Mouse (Mus musculus): Measurements from ENCODE around the gene Trim10. TPM values are rescaled to one million over a fixed set of nuclear protein-coding genes. Genes with fewer than 3 reads are reported as not detected.
A peak's percentile ranks its signal among the peaks of the same experiment; 100 is the strongest.
"Not testable (repeated sequence)": the region's sequence is repeated elsewhere in the genome, so short reads cannot be mapped to it uniquely, and the experiment has no call there.

Trim10 gene
- polyA plus RNA-seq (2015; fragmentation: Nextera tagmentation; extraction: Ambion mirVana) = 1.2 and 1.8 TPM in 2 replicates

DNA sequence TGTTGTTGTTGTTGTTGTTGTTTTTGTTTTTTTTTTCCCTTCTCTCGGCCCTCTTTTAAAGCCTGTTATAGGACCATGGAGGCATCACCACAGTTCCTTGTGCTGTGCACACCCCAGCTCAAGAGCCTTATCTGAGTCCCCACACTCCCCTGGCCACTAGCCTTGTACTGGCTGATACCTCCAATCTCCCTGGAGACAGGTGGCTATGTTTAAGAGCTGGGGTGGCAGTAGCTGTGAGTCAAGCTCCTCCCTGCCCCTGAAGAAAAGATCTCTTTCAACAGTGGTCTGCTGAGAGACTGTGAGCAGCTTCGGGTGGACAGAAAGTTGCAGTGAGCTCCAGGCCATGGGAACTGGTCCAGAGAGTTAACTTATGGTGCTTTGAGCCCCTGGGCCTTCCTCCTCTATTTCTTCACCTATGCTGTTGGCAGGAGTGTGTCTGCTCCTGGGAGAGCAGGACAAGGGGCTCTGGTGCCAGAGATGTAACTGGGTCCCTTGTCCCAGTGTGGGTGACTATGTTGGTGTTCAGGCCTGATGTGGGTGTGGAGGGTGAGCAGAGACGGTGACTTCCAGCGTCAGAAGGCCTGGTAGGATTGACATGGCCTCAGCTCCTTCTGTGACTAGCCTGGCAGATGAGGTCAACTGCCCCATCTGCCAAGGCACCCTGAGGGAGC lies at the start of gene Trim10:
Gene Trim10 (plus strand): TSS at position 291 of the 671 bp plus-strand sequence.
- no peak within 1 kb of the TSS for H3K4me2 ChIP-seq (replicated peaks)
- ATAC-seq (replicated peaks) = no peak
- 85% methylated on average over 4 of the region's 4 CpGs for WGBS

DNA sequence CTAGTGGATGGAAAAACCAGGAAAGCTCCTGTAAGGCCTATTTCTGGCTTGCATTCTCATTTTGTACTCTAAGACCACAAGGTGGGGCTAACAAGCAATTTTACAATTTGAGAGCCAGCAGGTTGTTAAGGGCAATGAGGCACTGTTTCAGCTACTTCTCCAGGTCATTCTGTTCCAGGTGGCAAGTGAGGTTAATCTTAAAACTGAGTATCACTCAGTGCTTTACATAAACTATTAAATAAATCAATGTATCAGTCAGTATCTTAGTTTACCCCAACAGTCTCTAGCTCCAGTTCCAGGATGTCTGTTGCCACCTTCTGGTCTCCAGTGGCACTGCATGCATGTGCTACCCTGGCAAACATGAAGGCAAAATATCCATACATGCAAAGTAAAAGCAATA lies 45.4 kb upstream of the Trim10 start:
- no peaks in the 10 kb centered on the region for H3K36me3 ChIP-seq
- H3K4me1 ChIP-seq = no peaks in the 10 kb centered on the region
- H3K4me3 ChIP-seq = no peak overlapping the region
- H3K9me3 ChIP-seq = no peaks in the 10 kb centered on the region
- H3K4me2 ChIP-seq (replicated peaks) = no peak overlapping the region
- no peak overlapping the region for H3K9ac ChIP-seq (replicated peaks)
- ATAC-seq (replicated peaks) = no peak
- H3K27me3 ChIP-seq = no peaks in the 10 kb centered on the region
- H3K27ac ChIP-seq (replicated peaks) = no peak overlapping the region

More for the DNA sequence above, at the start of gene Trim10:
- Histone ChIP-seq H3K36me3 (no peaks in the 10 kb centered on the region), H3K27ac (replicated peaks) (no peak within 1 kb of the TSS), H3K4me3 (no peak within 1 kb of the TSS), H3K9me3 (no peaks in the 10 kb centered on the region), H3K27me3 (0 out of 2 replicates have a peak, but pooled peaks cover 7% of the 10 kb centered on the region), H3K9ac (replicated peaks) (no peak within 1 kb of the TSS), H3K4me1 (no peaks in the 10 kb centered on the region; the same call in 1 of the 2 replicates)

DNA sequence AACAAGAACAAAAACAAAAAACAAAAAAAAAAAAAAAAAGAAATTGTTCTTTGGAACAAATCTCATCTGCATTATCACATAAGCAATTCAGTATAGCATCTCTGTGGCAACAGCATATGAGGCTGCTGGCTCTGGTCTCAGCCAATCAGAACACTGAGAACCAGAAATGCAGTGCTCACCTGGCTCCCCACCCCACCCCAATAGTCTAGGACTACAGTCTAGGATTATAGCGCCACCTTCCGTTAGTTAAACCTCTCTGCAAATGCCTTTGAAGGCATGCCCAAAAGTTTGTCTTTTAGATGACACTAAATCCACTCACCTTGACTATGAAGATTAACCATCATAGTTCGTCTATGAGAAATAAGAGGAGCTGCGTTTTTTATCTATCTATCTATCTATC lies 43.8 kb upstream of the Trim10 start:
- Histone ChIP-seq H3K27me3 (no peaks in the 10 kb centered on the region), H3K36me3 (no peaks in the 10 kb centered on the region), H3K27ac (replicated peaks) (no peak overlapping the region), H3K9ac (replicated peaks) (no peak overlapping the region), H3K4me3 (no peak overlapping the region), H3K4me1 (no peaks in the 10 kb centered on the region), H3K4me2 (replicated peaks) (no peak overlapping the region), H3K9me3 (no peaks in the 10 kb centered on the region)
- 21% methylated on average over 4 of the region's 4 CpGs for WGBS
- ATAC-seq (replicated peaks) = peak; percentile 66

DNA sequence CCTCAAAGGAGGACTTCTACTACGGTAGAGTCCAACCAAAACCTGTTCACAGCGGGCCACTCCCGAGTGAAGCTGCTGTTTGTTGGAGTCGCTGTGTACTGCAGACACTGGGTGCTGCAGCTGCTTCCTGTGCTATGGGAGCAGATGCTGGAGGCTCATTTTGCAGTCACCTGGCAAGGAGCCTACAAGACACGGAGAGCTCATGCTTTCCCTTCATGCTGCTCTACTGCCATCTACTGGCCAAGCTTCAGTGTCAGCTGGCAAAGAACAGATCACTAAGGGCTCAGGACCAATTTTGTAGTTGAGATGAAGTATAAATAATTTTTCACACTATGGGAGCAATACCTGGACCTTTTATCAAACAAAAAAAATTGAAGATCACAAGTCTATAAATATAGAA lies 43.4 kb upstream of the Trim10 start:
- H3K4me2 ChIP-seq (replicated peaks) = 0 out of 2 replicates have a peak overlapping the region, but pooled peaks have one; percentile 26
- WGBS = 12% methylated on average over 5 of the region's 5 CpGs
- not testable (repeated sequence) for H3K27ac ChIP-seq (replicated peaks); H3K4me3 ChIP-seq; H3K9me3 ChIP-seq; H3K36me3 ChIP-seq; H3K4me1 ChIP-seq; H3K9ac ChIP-seq (replicated peaks); H3K27me3 ChIP-seq
- ATAC-seq (replicated peaks) = peak; percentile 89

DNA sequence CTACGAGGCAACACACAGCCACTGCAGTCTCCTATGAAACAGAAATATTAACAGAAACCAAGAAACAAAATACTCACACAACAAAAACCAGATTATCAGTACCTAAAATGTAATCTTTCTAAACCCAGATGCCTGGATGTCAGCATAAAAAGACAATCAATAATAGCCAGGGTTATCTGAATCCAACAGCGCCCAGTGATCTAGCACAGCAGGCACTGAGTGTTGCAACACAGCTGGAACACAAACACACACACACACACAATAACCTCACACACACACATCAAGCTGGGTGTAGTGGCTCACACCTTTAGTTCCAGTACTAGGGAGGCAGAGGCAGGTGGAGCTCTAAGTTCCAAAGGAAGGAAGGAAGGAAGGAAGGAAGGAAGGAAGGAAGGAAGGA lies 40.9 kb upstream of the Trim10 start:
- 85% methylated on average over 2 of the region's 2 CpGs for WGBS
- no peak overlapping the region for H3K9ac ChIP-seq (replicated peaks)
- no peak overlapping the region for H3K4me2 ChIP-seq (replicated peaks)
- no peak overlapping the region for H3K4me3 ChIP-seq
- no peak overlapping the region for H3K27ac ChIP-seq (replicated peaks)
- no peaks in the 10 kb centered on the region for H3K9me3 ChIP-seq
- H3K27me3 ChIP-seq = no peaks in the 10 kb centered on the region
- no peak for ATAC-seq (replicated peaks)
- no peaks in the 10 kb centered on the region for H3K36me3 ChIP-seq
- no peaks in the 10 kb centered on the region for H3K4me1 ChIP-seq

DNA sequence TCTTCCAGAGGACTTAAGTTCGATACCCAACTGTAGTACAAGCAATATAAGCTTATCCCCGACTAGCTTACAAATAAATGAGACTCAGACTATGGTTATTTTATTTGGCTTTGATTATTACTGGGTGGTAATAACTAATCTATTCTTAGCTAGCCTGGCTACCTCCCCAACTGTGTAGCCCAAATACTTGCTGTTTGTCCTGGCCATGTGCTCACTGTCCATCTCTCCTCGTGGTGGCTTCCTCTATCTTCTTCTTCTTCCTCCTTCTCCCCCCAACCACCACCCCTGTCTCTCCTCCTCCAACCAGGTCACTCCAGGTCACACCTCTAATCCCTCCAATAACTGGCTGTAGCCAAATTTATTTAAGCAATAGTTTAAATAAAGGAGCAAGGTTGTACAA lies 38.9 kb upstream of the Trim10 start:
- no peaks in the 10 kb centered on the region for H3K36me3 ChIP-seq
- H3K9me3 ChIP-seq = no peaks in the 10 kb centered on the region
- 78% methylated on average over 3 of the region's 3 CpGs for WGBS
- no peaks in the 10 kb centered on the region for H3K4me1 ChIP-seq
- no peak for ATAC-seq (replicated peaks)
- H3K4me3 ChIP-seq = no peak overlapping the region
- H3K4me2 ChIP-seq (replicated peaks) = no peak overlapping the region
- no peak overlapping the region for H3K27ac ChIP-seq (replicated peaks)
- H3K9ac ChIP-seq (replicated peaks) = no peak overlapping the region
- H3K27me3 ChIP-seq = no peaks in the 10 kb centered on the region

DNA sequence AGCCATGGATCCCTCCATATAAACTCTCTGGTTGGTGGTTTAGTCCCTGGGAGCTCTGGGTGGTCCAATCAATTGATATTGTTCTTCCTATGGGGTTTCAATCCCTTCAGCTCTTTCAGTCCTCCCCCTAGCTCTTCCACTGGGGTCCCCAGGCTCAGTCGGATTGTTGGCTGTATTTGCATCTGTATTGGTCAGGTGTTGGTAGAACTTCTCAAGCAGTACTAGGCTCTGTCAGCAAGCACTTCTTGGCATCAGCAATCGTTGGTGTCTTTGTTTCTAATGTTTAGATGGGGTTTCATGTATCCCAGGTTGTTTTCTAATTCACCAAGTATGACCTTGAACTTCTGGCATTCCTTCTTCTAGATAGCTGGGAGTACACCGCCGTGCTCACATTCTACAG lies 36.7 kb upstream of the Trim10 start:
- no peak overlapping the region for H3K27ac ChIP-seq (replicated peaks)
- H3K4me2 ChIP-seq (replicated peaks) = no peak overlapping the region
- 62% methylated on average over 4 of the region's 4 CpGs for WGBS
- H3K4me1 ChIP-seq = peaks cover 13% of the 10 kb centered on the region
- no peaks in the 10 kb centered on the region for H3K36me3 ChIP-seq
- H3K9ac ChIP-seq (replicated peaks) = no peak overlapping the region
- H3K9me3 ChIP-seq = no peaks in the 10 kb centered on the region
- no peak overlapping the region for H3K4me3 ChIP-seq
- H3K27me3 ChIP-seq = no peaks in the 10 kb centered on the region
- ATAC-seq (replicated peaks) = no peak

DNA sequence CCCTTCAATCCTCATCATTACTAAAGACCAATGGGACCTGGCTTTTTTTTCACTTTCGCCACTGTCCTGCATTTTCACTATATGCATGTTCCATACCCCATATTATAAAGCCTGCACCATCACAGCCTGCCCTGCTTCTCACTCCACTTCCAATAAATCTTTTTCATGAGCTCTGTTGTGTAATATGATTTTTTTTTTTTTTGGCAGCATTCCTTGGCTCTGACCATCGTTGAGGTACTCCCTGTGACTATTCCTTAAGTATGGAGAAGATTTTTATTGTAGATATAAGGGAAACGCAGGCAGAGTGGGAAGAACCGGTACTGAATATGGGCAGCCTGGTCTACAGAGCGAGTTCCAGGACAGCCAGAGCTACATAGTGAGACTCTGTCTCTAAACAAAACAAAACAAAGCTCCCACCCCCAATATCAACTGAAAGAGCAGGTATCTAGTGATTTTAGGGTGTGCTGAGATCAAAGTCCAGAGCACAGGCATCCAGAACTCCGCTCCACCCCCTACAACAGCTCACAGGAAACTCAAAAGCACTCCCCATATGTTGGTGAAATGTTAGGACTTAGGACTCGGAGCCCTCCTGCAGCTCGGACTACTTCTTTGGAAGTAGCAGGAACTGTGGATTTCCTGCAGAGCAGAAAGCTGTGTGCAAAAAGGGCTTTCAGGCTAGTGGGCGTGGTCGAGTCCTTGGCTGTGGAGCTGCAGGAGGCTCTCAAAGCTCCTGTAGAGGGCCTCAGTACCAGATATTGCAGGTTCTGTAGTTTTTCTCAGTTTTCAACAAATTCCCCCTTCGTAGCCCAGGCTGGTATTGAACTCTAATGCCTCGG lies 33.6 kb upstream of the Trim10 start:
- H3K4me2 ChIP-seq (replicated peaks) = peak overlapping the region; percentile 66
- no peaks in the 10 kb centered on the region for H3K36me3 ChIP-seq
- H3K27ac ChIP-seq (replicated peaks) = peak overlapping the region; percentile 88; the same call in 1 of the 2 replicates
- no peak overlapping the region for H3K4me3 ChIP-seq
- H3K9me3 ChIP-seq = no peaks in the 10 kb centered on the region
- peaks cover 21% of the 10 kb centered on the region for H3K4me1 ChIP-seq
- no peak overlapping the region for H3K9ac ChIP-seq (replicated peaks)
- WGBS = 34% methylated on average over 12 of the region's 12 CpGs
- H3K27me3 ChIP-seq = no peaks in the 10 kb centered on the region
- ATAC-seq (replicated peaks) = no peak

DNA sequence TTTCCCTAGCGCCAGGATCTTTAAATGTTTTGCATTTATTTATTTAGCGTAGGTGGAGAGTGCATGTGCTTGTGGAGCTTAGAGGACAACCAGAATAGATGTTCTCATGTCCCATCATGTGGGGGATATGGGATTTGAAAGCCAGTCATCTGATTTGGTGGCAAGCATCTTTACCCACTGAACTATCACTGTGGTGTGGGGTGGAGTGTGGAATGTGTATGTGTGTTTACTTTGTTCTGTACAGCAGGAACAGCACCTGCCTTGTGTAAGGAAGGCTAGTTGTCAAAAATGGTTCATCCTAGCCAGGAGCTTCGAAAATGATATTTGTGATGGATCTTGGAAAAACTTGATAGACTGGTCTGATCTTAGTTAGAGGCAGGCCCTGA lies 33.0 kb upstream of the Trim10 start:
- Histone ChIP-seq H3K27ac (replicated peaks) (peak overlapping the region; percentile 88), H3K27me3 (no peaks in the 10 kb centered on the region), H3K9me3 (no peaks in the 10 kb centered on the region), H3K9ac (replicated peaks) (peak overlapping the region; percentile 52), H3K4me1 (peaks cover 21% of the 10 kb centered on the region), H3K36me3 (no peaks in the 10 kb centered on the region), H3K4me3 (peak overlapping the region; percentile 75), H3K4me2 (replicated peaks) (peak overlapping the region; percentile 66)
- ATAC-seq (replicated peaks) = peak; percentile 50
- 13% methylated on average over 3 of the region's 3 CpGs for WGBS

DNA sequence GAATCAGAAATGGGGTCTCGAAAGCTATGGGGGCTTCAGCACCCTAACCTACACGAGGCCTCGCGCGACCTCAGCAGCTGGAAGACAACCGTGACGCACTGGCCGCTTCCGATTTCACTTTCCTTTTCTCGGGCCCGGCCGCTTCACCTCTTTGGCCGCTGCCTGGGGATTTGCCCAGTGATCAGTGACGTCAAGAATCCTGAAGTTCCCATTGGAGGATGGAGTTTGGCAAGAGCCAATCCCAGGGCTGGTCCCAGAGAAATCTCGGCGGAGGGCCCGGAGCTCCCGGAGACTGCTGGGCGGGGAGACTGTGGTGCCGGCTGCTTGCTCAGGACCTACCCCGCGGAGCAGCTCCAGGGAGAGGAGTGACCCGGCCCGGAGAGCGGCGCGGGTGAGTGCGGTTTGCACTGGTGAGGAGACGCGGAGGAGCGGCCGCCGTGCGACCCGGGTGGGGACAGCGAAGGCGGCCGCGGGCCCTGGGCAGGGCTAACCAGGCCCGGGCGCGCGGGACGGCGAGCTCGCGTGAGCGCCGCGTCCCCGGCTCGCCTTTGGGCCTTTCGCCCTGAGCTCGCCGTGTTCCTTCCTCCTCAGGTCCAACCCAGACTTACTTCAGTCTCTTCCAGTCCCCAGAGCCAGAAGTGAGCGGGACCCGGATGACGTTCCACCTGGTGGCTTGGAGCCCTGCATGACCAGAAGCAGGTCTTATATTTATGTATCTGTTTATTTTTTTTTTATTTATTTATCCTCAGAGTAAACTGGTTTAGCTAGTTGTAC lies 32.3 kb upstream of the Trim10 start, which contains the start of gene Trim26:
Gene Trim26 (plus strand): TSS at position 261 of the 774 bp plus-strand sequence.
- ATAC-seq (replicated peaks) = peak; percentile 99
- H3K4me1 ChIP-seq = peaks cover 21% of the 10 kb centered on the region
- under 1% methylated on average over 57 of the region's 58 CpGs for WGBS

DNA sequence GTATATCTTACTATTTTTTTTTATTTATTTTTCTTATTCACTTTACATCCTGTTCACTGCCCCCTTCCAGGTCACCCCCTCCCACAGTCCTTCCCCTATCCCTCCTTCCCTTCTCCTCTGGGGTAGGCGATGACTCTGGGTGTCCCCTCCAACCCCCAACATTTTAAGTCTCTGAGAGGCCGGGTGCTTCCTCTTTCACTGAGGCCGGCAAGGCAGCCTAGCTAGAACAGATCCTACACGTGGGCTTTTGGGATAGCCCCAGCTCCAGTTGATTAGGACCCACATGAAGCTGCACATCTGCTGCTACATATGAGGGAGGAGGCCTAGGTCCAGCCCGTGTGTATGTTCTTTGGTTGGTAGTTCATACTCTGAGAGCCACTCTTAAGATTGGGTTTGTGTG lies 30.4 kb upstream of the Trim10 start:
- no peaks in the 10 kb centered on the region for H3K36me3 ChIP-seq
- H3K4me3 ChIP-seq = no peak overlapping the region
- H3K4me2 ChIP-seq (replicated peaks) = no peak overlapping the region
- no peak overlapping the region for H3K27ac ChIP-seq (replicated peaks)
- H3K27me3 ChIP-seq = no peaks in the 10 kb centered on the region
- 92% methylated on average over 5 of the region's 5 CpGs for WGBS
- no peak for ATAC-seq (replicated peaks)
- H3K9ac ChIP-seq (replicated peaks) = no peak overlapping the region
- H3K4me1 ChIP-seq = peaks cover 21% of the 10 kb centered on the region
- H3K9me3 ChIP-seq = no peaks in the 10 kb centered on the region

More for the DNA sequence above, 32.3 kb upstream of the Trim10 start, which contains the start of gene Trim26:
- H3K9ac ChIP-seq (replicated peaks) = peak within 1 kb of the TSS; percentile 75
- peak within 1 kb of the TSS; percentile 88 for H3K27ac ChIP-seq (replicated peaks)
- H3K4me3 ChIP-seq = peak within 1 kb of the TSS; percentile 75
- H3K4me2 ChIP-seq (replicated peaks) = peak within 1 kb of the TSS; percentile 66
- H3K36me3 ChIP-seq = no peaks in the 10 kb centered on the region
- H3K27me3 ChIP-seq = no peaks in the 10 kb centered on the region
- no peaks in the 10 kb centered on the region for H3K9me3 ChIP-seq

DNA sequence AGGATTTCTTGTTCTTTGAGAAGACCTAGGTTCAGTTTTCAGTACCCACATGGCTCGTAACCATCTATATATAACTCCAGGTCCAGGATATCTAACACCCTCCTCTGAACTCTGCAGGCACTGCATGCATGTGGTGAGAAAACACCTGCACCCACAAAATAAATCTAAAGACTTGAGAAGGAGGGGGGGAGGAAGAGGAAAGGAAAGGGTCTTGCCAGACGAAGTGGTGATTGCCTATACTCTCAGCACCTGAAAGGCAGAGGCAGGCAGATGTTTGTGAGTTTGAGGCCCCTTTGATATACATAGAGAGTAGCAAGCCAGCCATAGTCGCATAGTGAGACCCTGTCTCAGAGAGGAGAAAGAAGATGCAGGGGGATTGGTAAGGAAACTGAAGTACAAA lies 29.4 kb upstream of the Trim10 start:
- Histone ChIP-seq H3K4me1 (peaks cover 21% of the 10 kb centered on the region), H3K4me3 (no peak overlapping the region), H3K4me2 (replicated peaks) (no peak overlapping the region), H3K27ac (replicated peaks) (no peak overlapping the region), H3K9ac (replicated peaks) (no peak overlapping the region), H3K36me3 (no peaks in the 10 kb centered on the region), H3K9me3 (no peaks in the 10 kb centered on the region), H3K27me3 (no peaks in the 10 kb centered on the region)
- no peak for ATAC-seq (replicated peaks)
- 84% methylated on average over 3 of the region's 3 CpGs for WGBS
